In genomic region chr2:179705461-179705860, GRCm38 (mm10) we compare ENCODE assay signal across 17 mouse cellular contexts.
DNase-seq lines count a peak whose midpoint lies in the region; ATAC-seq lines count a peak whose summit lies in the region.
"Had no signal": no experiment of that assay in that cellular context is flagged by ENCODE, and none has a peak within 500 bp of the region (broad histone marks: within the 10 kb centered on the region; RNA-seq: fewer than 3 reads in every experiment).

No protein-coding gene starts in this region.

- peak; percentile 62 for DNase-seq in left cerebral cortex, postnatal 4 days
- no peak for DNase-seq in left cerebral cortex, adult 11 months (ENCODE audit: low spot score)
- DNase-seq in cerebellum, adult 18-20 months = peak; percentile 43 to 53
- DNase-seq in cerebellum, postnatal 10 days = peak; percentile 67 to 75
- DNase-seq in spleen, adult 12 weeks (ENCODE audit: low spot score) = no peak
- no peak for DNase-seq in kidney, adult 11 months
- DNase-seq: adrenal gland, postnatal 25 days; embryo, embryonic 11 days; gastrocnemius, adult 2 months; gastrocnemius, postnatal 36 days; heart, adult 11 months; heart, postnatal 10 days; heart, postnatal 4 days; kidney, adult 18-20 months had no signal

- no peak for ATAC-seq in megakaryocyte, adult 5-6 weeks (ENCODE audit: poor library complexity, severe bottlenecking)
- ATAC-seq: forebrain, embryonic 14.5 days; hindbrain, postnatal 0 days had no signal

- intact Hi-C loops in left cerebral cortex, postnatal 4 days (cut with DNase I) = no loop called here

Comparison
In these comparisons a context has a peak if more than half of its experiments do, and no peak if none do; other contexts are left out.
1. DNase-seq: peak in left cerebral cortex, postnatal 4 days (single experiment), cerebellum, adult 18-20 months (2 of 2) and cerebellum, postnatal 10 days (2 of 2); none in left cerebral cortex, adult 11 months (single experiment), spleen, adult 12 weeks (single experiment) and kidney, adult 11 months (single experiment).